Mouse (Mus musculus): ENCODE data around the gene Sh3glb2. TPM values are rescaled to one million over a fixed set of nuclear protein-coding genes. Genes with fewer than 3 reads are reported as not detected.

The Sh3glb2 gene
- total and polyA plus RNA-seq, 2 experiments from 2014 or later = 89.5 to 234 TPM

GRCm38 (mm10) chr2:30337179-30337578 is 22.0 kb downstream of the Sh3glb2 start:
- 58% methylated on average over 12 of the region's 12 CpGs for WGBS
- TF ChIP-seq EP300 (IDR thresholded peaks at IDR 0.05; ENCODE audit: low read depth) (no peak), CTCF (IDR thresholded peaks at IDR 0.05; ENCODE audit: low read depth) (no peak)
- ATAC-seq (ENCODE audit: insufficient read depth, low read depth) = peak; percentile 29; the same call in 1 of the 2 replicates
- H3K36me3 ChIP-seq (replicated peaks; ENCODE audit: control insufficient read depth, insufficient read depth, low read length) = peaks cover 86% of the 10 kb centered on the region
- H3K27me3 ChIP-seq (ENCODE audit: control insufficient read depth, insufficient read depth, low read length) = no peaks in the 10 kb centered on the region
- no peak overlapping the region for H3K4me2 ChIP-seq (ENCODE audit: low read depth, low read length)
- no peak overlapping the region for H3K9ac ChIP-seq (replicated peaks; ENCODE audit: low read depth, low read length)
- H3K4me3 ChIP-seq (ENCODE audit: low read depth, low read length) = no peak overlapping the region
- H3K27ac ChIP-seq (ENCODE audit: low read depth) = no peak overlapping the region
- DNase-seq (ENCODE audit: low spot score) = no peak
- no peaks in the 10 kb centered on the region for H3K9me3 ChIP-seq (replicated peaks; ENCODE audit: control insufficient read depth, low read length)
- H3K4me1 ChIP-seq (ENCODE audit: control insufficient read depth, insufficient read depth) = no peaks in the 10 kb centered on the region

DNA sequence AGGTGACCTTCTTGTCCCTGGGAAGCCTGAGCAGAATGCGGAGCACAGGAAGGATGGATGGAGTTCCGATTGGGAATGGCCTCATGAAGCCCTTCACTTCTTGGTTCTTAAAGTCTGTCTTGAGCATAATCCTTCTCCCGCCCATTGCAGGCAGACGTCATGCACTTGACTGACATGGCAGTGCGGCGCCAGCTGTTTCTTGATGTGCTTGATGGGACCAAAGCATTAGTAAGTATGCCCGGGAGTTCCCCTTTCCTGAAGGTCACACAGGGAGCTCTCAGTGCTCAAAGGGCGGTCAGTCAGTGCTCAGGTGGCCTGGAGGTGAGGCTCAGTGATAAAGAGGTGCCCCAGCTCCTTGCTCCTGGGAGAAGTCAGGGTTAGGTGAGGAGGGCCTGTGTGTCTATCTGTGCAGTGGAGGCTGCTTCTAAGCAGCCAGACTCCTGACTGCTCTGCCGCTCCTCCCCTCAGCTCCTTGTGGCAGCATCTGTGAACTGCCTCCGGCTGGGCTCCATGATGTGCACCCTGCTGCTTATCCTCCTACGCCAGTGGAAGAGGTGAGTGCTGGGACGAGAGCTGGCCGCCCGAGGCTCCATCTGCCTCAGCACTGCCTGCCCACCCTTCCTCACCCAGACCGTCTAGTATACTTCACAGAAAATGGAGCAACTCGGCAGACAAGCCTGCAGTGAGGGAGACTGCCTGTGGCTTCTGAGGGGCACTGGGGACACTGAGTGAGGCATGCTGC is 22.8 kb downstream of the Sh3glb2 start:
- TF ChIP-seq CTCF (IDR thresholded peaks at IDR 0.05; ENCODE audit: low read depth) (no peak), EP300 (IDR thresholded peaks at IDR 0.05; ENCODE audit: low read depth) (no peak)
- H3K4me1 ChIP-seq (ENCODE audit: control insufficient read depth, insufficient read depth) = no peaks in the 10 kb centered on the region
- H3K36me3 ChIP-seq (replicated peaks; ENCODE audit: control insufficient read depth, insufficient read depth, low read length) = peaks cover 86% of the 10 kb centered on the region
- H3K27ac ChIP-seq (ENCODE audit: low read depth) = no peak overlapping the region
- H3K9me3 ChIP-seq (replicated peaks; ENCODE audit: control insufficient read depth, low read length) = no peaks in the 10 kb centered on the region
- H3K4me2 ChIP-seq (ENCODE audit: low read depth, low read length) = no peak overlapping the region
- no peaks in the 10 kb centered on the region for H3K27me3 ChIP-seq (ENCODE audit: control insufficient read depth, insufficient read depth, low read length)
- no peak overlapping the region for H3K9ac ChIP-seq (replicated peaks; ENCODE audit: low read depth, low read length)
- no peak overlapping the region for H3K4me3 ChIP-seq (ENCODE audit: low read depth, low read length)
- no peak for DNase-seq (ENCODE audit: low spot score)
- no peak for ATAC-seq (ENCODE audit: insufficient read depth, low read depth)
- 81% methylated on average over 16 of the region's 16 CpGs for WGBS

- Histone ChIP-seq H3K4me1 (ENCODE audit: control insufficient read depth, insufficient read depth) (no peaks in the 10 kb centered on the region), H3K9me3 (replicated peaks; ENCODE audit: control insufficient read depth, low read length) (no peaks in the 10 kb centered on the region), H3K9ac (replicated peaks; ENCODE audit: low read depth, low read length) (no peak overlapping the region), H3K36me3 (replicated peaks; ENCODE audit: control insufficient read depth, insufficient read depth, low read length) (peaks cover 88% of the 10 kb centered on the region), H3K27me3 (ENCODE audit: control insufficient read depth, insufficient read depth, low read length) (no peaks in the 10 kb centered on the region), H3K4me3 (ENCODE audit: low read depth, low read length) (no peak overlapping the region), H3K27ac (ENCODE audit: low read depth) (no peak overlapping the region), H3K4me2 (ENCODE audit: low read depth, low read length) (no peak overlapping the region)
- DNase-seq (ENCODE audit: low spot score) (no peak), ATAC-seq (ENCODE audit: insufficient read depth, low read depth) (no peak)
- TF ChIP-seq CTCF (IDR thresholded peaks at IDR 0.05; ENCODE audit: low read depth) = no peak
- no peak for TF ChIP-seq EP300 (IDR thresholded peaks at IDR 0.05; ENCODE audit: low read depth)
- WGBS = 98% methylated on average over 2 of the region's 2 CpGs
These were observed 23.8 kb downstream of the Sh3glb2 start for GRCm38 (mm10) chr2:30335324-30335723.

GRCm38 (mm10) chr2:30328791-30329190 is 30.3 kb downstream of the Sh3glb2 start:
- ATAC-seq (ENCODE audit: insufficient read depth, low read depth) = no peak
- Histone ChIP-seq H3K27me3 (ENCODE audit: control insufficient read depth, insufficient read depth, low read length) (no peaks in the 10 kb centered on the region), H3K9ac (replicated peaks; ENCODE audit: low read depth, low read length) (no peak overlapping the region), H3K4me1 (ENCODE audit: control insufficient read depth, insufficient read depth) (no peaks in the 10 kb centered on the region), H3K9me3 (replicated peaks; ENCODE audit: control insufficient read depth, low read length) (no peaks in the 10 kb centered on the region), H3K4me2 (ENCODE audit: low read depth, low read length) (no peak overlapping the region), H3K36me3 (replicated peaks; ENCODE audit: control insufficient read depth, insufficient read depth, low read length) (peaks cover 95% of the 10 kb centered on the region), H3K27ac (ENCODE audit: low read depth) (no peak overlapping the region), H3K4me3 (ENCODE audit: low read depth, low read length) (no peak overlapping the region)
- no peak for DNase-seq (ENCODE audit: low spot score)
- TF ChIP-seq EP300 (IDR thresholded peaks at IDR 0.05; ENCODE audit: low read depth) (no peak), CTCF (IDR thresholded peaks at IDR 0.05; ENCODE audit: low read depth) (no peak)
- WGBS = 73% methylated on average over 3 of the region's 3 CpGs

- Histone ChIP-seq H3K36me3 (replicated peaks; ENCODE audit: control insufficient read depth, insufficient read depth, low read length) (peaks cover 95% of the 10 kb centered on the region), H3K9ac (replicated peaks; ENCODE audit: low read depth, low read length) (no peak overlapping the region), H3K4me1 (ENCODE audit: control insufficient read depth, insufficient read depth) (no peaks in the 10 kb centered on the region), H3K4me2 (ENCODE audit: low read depth, low read length) (no peak overlapping the region), H3K9me3 (replicated peaks; ENCODE audit: control insufficient read depth, low read length) (no peaks in the 10 kb centered on the region), H3K4me3 (ENCODE audit: low read depth, low read length) (no peak overlapping the region), H3K27ac (ENCODE audit: low read depth) (no peak overlapping the region), H3K27me3 (ENCODE audit: control insufficient read depth, insufficient read depth, low read length) (no peaks in the 10 kb centered on the region)
- no peak for TF ChIP-seq EP300 (IDR thresholded peaks at IDR 0.05; ENCODE audit: low read depth)
- TF ChIP-seq CTCF (IDR thresholded peaks at IDR 0.05; ENCODE audit: low read depth) = no peak
- WGBS = 86% methylated on average over 7 of the region's 7 CpGs
- DNase-seq (ENCODE audit: low spot score) = no peak
- no peak for ATAC-seq (ENCODE audit: insufficient read depth, low read depth)
These were observed 31.9 kb downstream of the Sh3glb2 start for GRCm38 (mm10) chr2:30327276-30327675.

- Histone ChIP-seq H3K27me3 (ENCODE audit: control insufficient read depth, insufficient read depth, low read length) (no peaks in the 10 kb centered on the region), H3K4me2 (ENCODE audit: low read depth, low read length) (no peak overlapping the region), H3K36me3 (replicated peaks; ENCODE audit: control insufficient read depth, insufficient read depth, low read length) (peaks cover 93% of the 10 kb centered on the region), H3K9me3 (replicated peaks; ENCODE audit: control insufficient read depth, low read length) (no peaks in the 10 kb centered on the region), H3K9ac (replicated peaks; ENCODE audit: low read depth, low read length) (no peak overlapping the region), H3K4me3 (ENCODE audit: low read depth, low read length) (no peak overlapping the region), H3K27ac (ENCODE audit: low read depth) (no peak overlapping the region), H3K4me1 (ENCODE audit: control insufficient read depth, insufficient read depth) (no peaks in the 10 kb centered on the region)
- TF ChIP-seq CTCF (IDR thresholded peaks at IDR 0.05; ENCODE audit: low read depth) (no peak), EP300 (IDR thresholded peaks at IDR 0.05; ENCODE audit: low read depth) (no peak)
- WGBS = 87% methylated on average over 5 of the region's 5 CpGs
- ATAC-seq (ENCODE audit: insufficient read depth, low read depth) (no peak), DNase-seq (ENCODE audit: low spot score) (no peak)
These were observed 33.8 kb downstream of the Sh3glb2 start for GRCm38 (mm10) chr2:30325296-30325695.
